Mouse (Mus musculus): ENCODE measurements at regions not wholly inside any gene's neighbourhood (a gene's known extent, or its start where the extent isn't known, plus 50 kb on each side); places are given as distances from the start of the nearest gene placed in this dataset.
A peak's percentile ranks its signal among the peaks of the same experiment; 100 is the strongest.

- peak; percentile 35 to 83 for DNase-seq (ENCODE audit: low spot score in 2 of 2)
Measured at GRCm38 (mm10) chr9:86961663-86962062, 53.7 kb upstream of the Ripply2 start.

DNA sequence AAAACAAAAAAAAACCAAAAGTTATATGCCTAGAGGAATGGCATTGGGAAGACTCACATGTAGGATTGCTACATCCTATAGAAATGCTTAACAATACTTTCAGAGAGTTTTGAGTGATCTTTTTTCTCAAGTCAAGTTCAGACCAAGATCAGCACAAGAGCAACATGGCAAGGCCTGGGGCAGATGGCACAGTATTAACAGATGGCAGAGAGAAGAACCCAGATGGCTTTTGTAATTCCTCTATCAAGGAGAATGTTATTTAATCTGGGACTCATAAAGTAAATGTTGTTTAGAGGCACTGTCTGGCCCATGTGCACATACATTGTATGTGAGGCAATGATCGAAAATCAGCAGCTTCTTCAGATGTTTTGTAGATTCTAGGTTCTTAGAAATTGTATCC is 58.3 kb upstream of the Ripply2 start:
- intact Hi-C loops (cut with DNase I): no loop called here
- no peak for DNase-seq (ENCODE audit: low spot score in 2 of 2)

More at GRCm38 (mm10) chr9:86961663-86962062, 53.7 kb upstream of the Ripply2 start:
- intact Hi-C loops (cut with DNase I): no loop called here

- intact Hi-C loops (cut with DNase I): no loop called here
- no peak for DNase-seq (ENCODE audit: low spot score in 2 of 2)
Measured at GRCm38 (mm10) chr9:86955720-86956119, 59.6 kb upstream of the Ripply2 start.

- DNase-seq (ENCODE audit: low spot score in 2 of 2): peak in 1 of 2 experiments; percentile 22
- intact Hi-C loops (cut with DNase I): no loop called here
Measured at GRCm38 (mm10) chr9:86951958-86952509, 63.3 kb upstream of the Ripply2 start.

GRCm38 (mm10) chr9:86949885-86950284 is 65.5 kb upstream of the Ripply2 start:
- DNase-seq (ENCODE audit: low spot score in 2 of 2): no peak
- intact Hi-C loops (cut with DNase I): no loop called here

- DNase-seq (ENCODE audit: low spot score in 2 of 2): no peak
- intact Hi-C loops (cut with DNase I): loop anchor here (5.0 kb wide), 1 partner anchor 61 kb away; no protein-coding TSS in a partner anchor
Measured at GRCm38 (mm10) chr9:86931196-86931595, 50.7 kb upstream of the Snap91 start.

Measured in left cerebral cortex, postnatal 25 days (tissue).